Mouse (Mus musculus) olfactory bulb, adult 2 months (tissue): ENCODE results near the gene Tcaf2. TPM values are rescaled to one million over a fixed set of nuclear protein-coding genes. Genes with fewer than 3 reads are reported as not detected.

Experiments used
- H3K27ac ChIP-seq: fragments of 200-500 bp; 2 replicates; pipeline ENCODE4 v1.5.1; 2012; ENCODE audit warnings: low read depth, low read length; ENCODE audit not compliant: insufficient read depth
- H3K4me1 ChIP-seq: fragments of 200-500 bp; 2 replicates; pipeline ENCODE4 v1.6.1; 2012; ENCODE audit warnings: low read length; ENCODE audit not compliant: control insufficient read depth, insufficient read depth
- H3K4me3 ChIP-seq: fragments of 200-500 bp; 2 replicates; pipeline ENCODE4 v1.5.1; 2012; ENCODE audit warnings: mild to moderate bottlenecking, low read depth, low read length, moderate library complexity; ENCODE audit not compliant: insufficient read depth
- CTCF ChIP-seq: fragments of 200-500 bp; IDR thresholded peaks from 2 replicates; pipeline ENCODE4 v1.5.1; 2012; ENCODE audit warnings: low read depth, mild to moderate bottlenecking, low read length, moderate library complexity; ENCODE audit not compliant: insufficient read depth
- POLR2A ChIP-seq: fragments of 200-500 bp; IDR thresholded peaks from 2 replicates; pipeline ENCODE4 v1.6.1; 2012; ENCODE audit warnings: mild to moderate bottlenecking, low read depth, low read length, moderate library complexity; ENCODE audit not compliant: insufficient read depth
- WGBS: fragments of 180-500 bp; shearing (Covaris S2); methylation state at CpG from one replicate; pipeline ENCODE4 v1.1.7; 2018; 5-methylcytosine and 5-hydroxymethylcytosine counted together
- polyA plus RNA-seq: library from polyadenylated mRNA; stranded (reverse); fragments of >200 nt; gene quantifications from 2 replicates; pipeline ENCODE4 v1.2.4, GENCODE M21; 2012; ENCODE audit warnings: low replicate concordance; ENCODE audit not compliant: missing spikeins, insufficient read depth, insufficient read length

The Tcaf2 gene
- polyA plus RNA-seq, 1 experiment, result not detected

- WGBS, result 92% methylated on average over 5 of the region's 5 CpGs
- no peaks in the 10 kb centered on the region for H3K4me1 ChIP-seq
- TF ChIP-seq POLR2A (no peak), CTCF (no peak)
Observed at GRCm38 (mm10) chr6:42634393-42634792, 10.7 kb downstream of the Tcaf2 start.

GRCm38 (mm10) chr6:42631395-42631794 is 13.7 kb downstream of the Tcaf2 start:
- no peak for TF ChIP-seq CTCF
- no peaks in the 10 kb centered on the region for H3K4me1 ChIP-seq
- H3K27ac ChIP-seq, result no peak overlapping the region
- WGBS, result 80% methylated on average over 4 of the region's 4 CpGs
- no peak overlapping the region for H3K4me3 ChIP-seq

More at GRCm38 (mm10) chr6:42634393-42634792, 10.7 kb downstream of the Tcaf2 start:
- Histone ChIP-seq H3K27ac (no peak overlapping the region), H3K4me3 (no peak overlapping the region)

GRCm38 (mm10) chr6:42616904-42617303 is 28.1 kb downstream of the Tcaf2 start:
- 78% methylated on average over 2 of the region's 2 CpGs for WGBS
- no peak overlapping the region for H3K4me3 ChIP-seq
- H3K4me1 ChIP-seq, result no peaks in the 10 kb centered on the region
- no peak for TF ChIP-seq CTCF
- TF ChIP-seq POLR2A, result no peak
- no peak overlapping the region for H3K27ac ChIP-seq

GRCm38 (mm10) chr6:42612218-42612617 is 32.8 kb downstream of the Tcaf2 start:
- Histone ChIP-seq H3K4me3 (no peak overlapping the region), H3K27ac (no peak overlapping the region), H3K4me1 (no peaks in the 10 kb centered on the region)
- TF ChIP-seq CTCF (no peak), POLR2A (no peak)

GRCm38 (mm10) chr6:42610954-42611522 is 34.0 kb downstream of the Tcaf2 start:
- no peaks in the 10 kb centered on the region for H3K4me1 ChIP-seq

GRCm38 (mm10) chr6:42597592-42597991 is 47.5 kb downstream of the Tcaf2 start, which contains the start of gene Tcaf3:
Tcaf3 (minus strand) TSS chr6:42597692.
- Histone ChIP-seq H3K27ac (no peak within 1 kb of the TSS), H3K4me1 (no peaks in the 10 kb centered on the region), H3K4me3 (no peak within 1 kb of the TSS)
- whole genome bisulfite sequencing, result 74% methylated on average over 4 of the region's 4 CpGs
- TF ChIP-seq POLR2A, result no peak
- TF ChIP-seq CTCF, result no peak

More at GRCm38 (mm10) chr6:42610954-42611522, 34.0 kb downstream of the Tcaf2 start:
- Histone ChIP-seq H3K4me3 (no peak overlapping the region), H3K27ac (no peak overlapping the region)
- TF ChIP-seq CTCF, result no peak
- no peak for TF ChIP-seq POLR2A
- WGBS, result 29% methylated on average over 4 of the region's 4 CpGs

- WGBS, result 63% methylated on average over 17 of the region's 17 CpGs
- TF ChIP-seq CTCF, result no peak
- no peak for TF ChIP-seq POLR2A
- H3K4me1 ChIP-seq, result no peaks in the 10 kb centered on the region
- no peak overlapping the region for H3K4me3 ChIP-seq
- no peak overlapping the region for H3K27ac ChIP-seq
Observed at GRCm38 (mm10) chr6:42593138-42593882, 51.7 kb downstream of the Tcaf2 start.

- H3K27ac ChIP-seq, result no peak overlapping the region
- 88% methylated on average over 5 of the region's 5 CpGs for WGBS
- no peaks in the 10 kb centered on the region for H3K4me1 ChIP-seq
- TF ChIP-seq POLR2A, result no peak
- no peak for TF ChIP-seq CTCF
- H3K4me3 ChIP-seq, result no peak overlapping the region
Observed at GRCm38 (mm10) chr6:42586569-42586968, 58.5 kb downstream of the Tcaf2 start.

GRCm38 (mm10) chr6:42583488-42583872 is 61.6 kb downstream of the Tcaf2 start:
- H3K4me3 ChIP-seq, result no peak overlapping the region
- WGBS, result 1% methylated on average over 7 of the region's 7 CpGs
- no peak overlapping the region for H3K27ac ChIP-seq
- no peaks in the 10 kb centered on the region for H3K4me1 ChIP-seq
- TF ChIP-seq CTCF (no peak), POLR2A (no peak)
